Mouse (Mus musculus) intestine, postnatal 0 days (tissue): ENCODE results near the gene Cacna1c. TPM values are rescaled to one million over a fixed set of nuclear protein-coding genes. Genes with fewer than 3 reads are reported as not detected.

Source experiments
- ATAC-seq: fragments of 200-750 bp; cut with Nextera tagmentation; 2 replicates; pipeline ENCODE4 v1.8.0; 2017; ENCODE audit warnings: mild to moderate bottlenecking, moderate TSS enrichment, moderate library complexity
- H3K27ac ChIP-seq: fragments of 300-500 bp; sonication (generic); 2 replicates; pipeline ENCODE4 v1.5.1; 2014; ENCODE audit warnings: mild to moderate bottlenecking, low read depth, low read length, moderate library complexity
- H3K27me3 ChIP-seq: fragments of 300-500 bp; sonication (generic); replicated peaks from 2 replicates; pipeline ENCODE4 v1.6.1; 2014; ENCODE audit warnings: low read length, mixed read lengths; ENCODE audit not compliant: control insufficient read depth, insufficient read depth
- H3K36me3 ChIP-seq: fragments of 300-500 bp; sonication (generic); 2 replicates; pipeline ENCODE4 v1.6.1; 2014; ENCODE audit warnings: mild to moderate bottlenecking, moderate library complexity; ENCODE audit not compliant: control insufficient read depth, insufficient read depth
- H3K4me1 ChIP-seq: fragments of 300-500 bp; sonication (generic); replicated peaks from 2 replicates; pipeline ENCODE4 v1.6.1; 2014; ENCODE audit warnings: antibody characterized with exemption, low read length, mixed read lengths; ENCODE audit not compliant: control insufficient read depth, insufficient read depth
- H3K4me2 ChIP-seq: fragments of 300-500 bp; sonication (generic); replicated peaks from 2 replicates; pipeline ENCODE4 v1.6.1; 2014; ENCODE audit warnings: low read depth, mild to moderate bottlenecking, moderate library complexity
- H3K4me3 ChIP-seq: fragments of 300-500 bp; sonication (generic); 2 replicates; pipeline ENCODE4 v1.5.1; 2014; ENCODE audit warnings: low read depth, low read length
- H3K9ac ChIP-seq: fragments of 300-500 bp; sonication (generic); 2 replicates; pipeline ENCODE4 v1.6.1; 2014; ENCODE audit warnings: mild to moderate bottlenecking, low read depth, low read length
- H3K9me3 ChIP-seq: fragments of 300-500 bp; sonication (generic); 2 replicates; pipeline ENCODE4 v1.6.1; 2016; ENCODE audit warnings: mixed run types; ENCODE audit not compliant: control insufficient read depth
- CTCF ChIP-seq: sonication (generic); IDR thresholded peaks from 2 replicates; pipeline ENCODE4 v1.5.1; 2016; ENCODE audit warnings: low read depth, mild to moderate bottlenecking, control low read depth, antibody characterized with exemption, moderate library complexity
- WGBS: fragments of 180-500 bp; shearing (Covaris S2); extraction: QIAGEN DNeasy Blood & Tissue Kit; methylation state at CpG from one replicate; pipeline ENCODE4 v1.1.7; 2014; 5-methylcytosine and 5-hydroxymethylcytosine counted together
- polyA plus RNA-seq: library from polyadenylated mRNA; unstranded; fragments of >200 nt; fragmentation: Nextera tagmentation; extraction: Ambion mirVana; gene quantifications from 2 replicates; pipeline ENCODE4 v1.2.1, GENCODE M21; 2015

Cacna1c gene
- polyA plus RNA-seq, 1 experiment from 2014 or later, result 1.2 TPM

- WGBS, result 88% methylated on average over 2 of the region's 2 CpGs
- Histone ChIP-seq H3K9ac (no peak overlapping the region), H3K4me2 (no peak overlapping the region), H3K9me3 (no peaks in the 10 kb centered on the region), H3K27me3 (no peaks in the 10 kb centered on the region), H3K27ac (no peak overlapping the region), H3K4me3 (no peak overlapping the region), H3K36me3 (no peaks in the 10 kb centered on the region), H3K4me1 (no peaks in the 10 kb centered on the region)
- no peak for TF ChIP-seq CTCF
- ATAC-seq, result no peak
Observed at GRCm38 (mm10) chr6:118999329-118999875, 196.8 kb downstream of the Cacna1c start.

GRCm38 (mm10) chr6:118997397-118997796 lies 198.8 kb downstream of the Cacna1c start:
- WGBS, result 85% methylated on average over 4 of the region's 4 CpGs
- no peak overlapping the region for H3K27ac ChIP-seq
- no peak overlapping the region for H3K4me3 ChIP-seq
- H3K27me3 ChIP-seq, result no peaks in the 10 kb centered on the region
- no peaks in the 10 kb centered on the region for H3K4me1 ChIP-seq
- H3K9ac ChIP-seq, result no peak overlapping the region
- no peak overlapping the region for H3K4me2 ChIP-seq
- H3K9me3 ChIP-seq, result no peaks in the 10 kb centered on the region
- TF ChIP-seq CTCF, result no peak
- no peak for ATAC-seq
- H3K36me3 ChIP-seq, result no peaks in the 10 kb centered on the region

- WGBS, result 78% methylated on average over 9 of the region's 9 CpGs
- H3K36me3 ChIP-seq, result no peaks in the 10 kb centered on the region
- H3K9me3 ChIP-seq, result no peaks in the 10 kb centered on the region
- no peak for TF ChIP-seq CTCF
- ATAC-seq, result no peak
- no peak overlapping the region for H3K27ac ChIP-seq
- H3K9ac ChIP-seq, result no peak overlapping the region
- no peaks in the 10 kb centered on the region for H3K27me3 ChIP-seq
- H3K4me1 ChIP-seq, result no peaks in the 10 kb centered on the region
- no peak overlapping the region for H3K4me3 ChIP-seq
- H3K4me2 ChIP-seq, result no peak overlapping the region
Observed at GRCm38 (mm10) chr6:118994272-118995061, 201.8 kb downstream of the Cacna1c start.

GRCm38 (mm10) chr6:118992391-118992790 lies 203.8 kb downstream of the Cacna1c start:
- Histone ChIP-seq H3K27me3 (no peaks in the 10 kb centered on the region), H3K36me3 (no peaks in the 10 kb centered on the region), H3K4me1 (no peaks in the 10 kb centered on the region), H3K9me3 (no peaks in the 10 kb centered on the region), H3K27ac (no peak overlapping the region), H3K4me2 (no peak overlapping the region), H3K9ac (no peak overlapping the region), H3K4me3 (no peak overlapping the region)
- no peak for ATAC-seq
- TF ChIP-seq CTCF, result no peak
- WGBS, result 75% methylated on average over 6 of the region's 6 CpGs

GRCm38 (mm10) chr6:118989999-118990776 lies 206.0 kb downstream of the Cacna1c start:
- Histone ChIP-seq H3K4me3 (no peak overlapping the region), H3K9me3 (no peaks in the 10 kb centered on the region), H3K4me2 (no peak overlapping the region), H3K9ac (no peak overlapping the region), H3K4me1 (no peaks in the 10 kb centered on the region), H3K27me3 (no peaks in the 10 kb centered on the region), H3K27ac (no peak overlapping the region), H3K36me3 (no peaks in the 10 kb centered on the region)
- no peak for ATAC-seq
- 59% methylated on average over 9 of the region's 9 CpGs for WGBS
- TF ChIP-seq CTCF, result no peak
